Mouse (Mus musculus) neutrophil, adult 5-6 weeks (primary cell): ENCODE results near the gene Bag6. TPM values are rescaled to one million over a fixed set of nuclear protein-coding genes. Genes with fewer than 3 reads are reported as not detected.

Experiments
- ATAC-seq: fragments of 151-379, 151-347 bp; 2 replicates; pipeline ENCODE4 v1.8.0; 2017; ENCODE audit warnings: mild to moderate bottlenecking, moderate TSS enrichment; ENCODE audit not compliant: insufficient number of reproducible peaks, poor library complexity, low FRiP score, severe bottlenecking; ENCODE audit errors: extremely low read depth
- total RNA-seq: library from RNA; stranded (forward); fragments of 200-1000 nt; gene quantifications from 2 replicates; pipeline ENCODE4 v1.2.3, GENCODE M21; 2017

Bag6 gene
- total RNA-seq, 1 experiment from 2014 or later = 159 TPM

- ATAC-seq = no peak
Measured at GRCm38 (mm10) chr17:35162730-35163129, 27.8 kb downstream of the Bag6 start.

- no peak for ATAC-seq
Measured at GRCm38 (mm10) chr17:35163326-35164081, 28.5 kb downstream of the Bag6 start.

- no peak for ATAC-seq
Measured at GRCm38 (mm10) chr17:35164218-35164567, 29.2 kb downstream of the Bag6 start.

- ATAC-seq = peak; percentile 88
Measured at GRCm38 (mm10) chr17:35164568-35165450, 29.8 kb downstream of the Bag6 start, which contains the start of gene Prrc2a. Gene Prrc2a, minus strand, starts transcription at chr17:35164897.

GRCm38 (mm10) chr17:35165451-35166155, 30.6 kb downstream of the Bag6 start:
- ATAC-seq = no peak

- ATAC-seq = peak; percentile 32; the same call in 1 of the 2 replicates
Measured at GRCm38 (mm10) chr17:35166352-35167035, 31.5 kb downstream of the Bag6 start.

- no peak for ATAC-seq
Measured at GRCm38 (mm10) chr17:35167794-35168193, 32.8 kb downstream of the Bag6 start.

- no peak for ATAC-seq
Measured at GRCm38 (mm10) chr17:35168541-35169207, 33.7 kb downstream of the Bag6 start.

- 0 out of 2 replicates have a peak, but pooled peaks have one; percentile 23 for ATAC-seq
Measured at GRCm38 (mm10) chr17:35172445-35173234, 37.7 kb downstream of the Bag6 start.

- ATAC-seq = peak; percentile 36; the same call in 1 of the 2 replicates
Measured at GRCm38 (mm10) chr17:35173329-35173728, 38.4 kb downstream of the Bag6 start.

- no peak for ATAC-seq
Measured at GRCm38 (mm10) chr17:35174201-35174977, 39.4 kb downstream of the Bag6 start.

- no peak for ATAC-seq
Measured at GRCm38 (mm10) chr17:35175382-35175781, 40.4 kb downstream of the Bag6 start.

GRCm38 (mm10) chr17:35175968-35176367, 41.0 kb downstream of the Bag6 start, which contains the start of gene Aif1:
Gene Aif1, minus strand, starts transcription at chr17:35176068.
- ATAC-seq = no peak

GRCm38 (mm10) chr17:35178528-35178927, 43.5 kb downstream of the Bag6 start:
- peak; percentile 93 for ATAC-seq

GRCm38 (mm10) chr17:35180093-35180492, 45.1 kb downstream of the Bag6 start:
- no peak for ATAC-seq

- peak; percentile 47 for ATAC-seq
Measured at GRCm38 (mm10) chr17:35185639-35186611, 50.9 kb downstream of the Bag6 start.
